In the genomic region with DNA sequence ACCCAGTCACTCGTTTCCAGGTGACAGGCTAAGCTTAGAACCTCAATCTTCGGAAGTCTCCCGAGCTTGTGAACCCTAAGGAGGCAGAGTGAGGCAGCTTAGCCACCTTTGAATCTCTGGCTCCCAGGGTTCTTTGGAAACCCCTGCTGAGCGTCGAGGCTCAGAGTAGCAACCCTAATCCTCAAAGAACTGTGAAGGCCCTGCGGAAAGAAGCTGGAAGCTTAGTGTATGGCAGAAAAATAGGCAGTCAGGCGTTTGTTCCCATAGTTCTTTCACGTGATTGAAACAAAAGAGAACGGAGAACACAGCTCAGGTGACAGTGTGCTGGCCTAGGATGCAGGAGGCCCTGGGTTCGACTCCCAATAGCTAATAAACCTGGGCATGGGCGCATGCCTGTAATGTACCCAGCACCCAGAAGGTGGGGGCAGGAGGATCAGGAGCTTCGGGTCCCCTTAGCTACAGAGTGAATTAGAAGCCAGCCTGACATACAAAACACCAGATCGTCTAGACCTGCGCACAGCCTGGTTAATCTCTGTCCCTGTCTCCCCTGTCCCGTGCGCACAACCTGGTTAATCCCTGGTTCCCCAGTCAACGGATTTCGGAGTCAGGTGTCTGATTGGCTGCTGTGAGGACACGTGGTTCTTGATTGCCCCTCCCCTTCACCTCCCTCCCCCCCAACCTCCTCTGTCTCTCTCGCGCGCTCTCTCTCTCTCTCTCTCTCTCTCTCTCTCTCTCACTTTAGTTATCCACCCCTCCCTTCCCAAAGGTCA, we compare ENCODE assay signal across 8 mouse cellular contexts. TPM values are rescaled to one million over a fixed set of nuclear protein-coding genes. Genes with fewer than 3 reads are reported as not detected.
DNase-seq lines count a peak whose midpoint lies in the region; ATAC-seq and TF ChIP-seq lines count a peak whose summit lies in the region.

No protein-coding gene starts in this region.

- peaks cover 16% of the 10 kb centered on the region for H3K4me1 ChIP-seq in heart, embryonic 12.5 days (replicated peaks)
- peaks cover 4% of the 10 kb centered on the region; the same call in 1 of the 2 replicates for H3K4me1 ChIP-seq in kidney, postnatal 0 days (replicated peaks; ENCODE audit: insufficient read depth, low read length)

- peak overlapping the region; percentile 67 for H3K4me2 ChIP-seq in heart, embryonic 12.5 days
- H3K4me2 ChIP-seq in kidney, postnatal 0 days (ENCODE audit: low read length) = peak overlapping the region; percentile 57

- peak; percentile 62 for ATAC-seq in common myeloid progenitor, adult 5-6 weeks (replicated peaks; ENCODE audit: low read depth, poor library complexity, severe bottlenecking)
- peak; percentile 77 for ATAC-seq in heart, embryonic 12.5 days (ENCODE audit: insufficient number of reproducible peaks, low FRiP score)
- ATAC-seq in kidney, postnatal 0 days (replicated peaks; ENCODE audit: low FRiP score, low read depth) = peak; percentile 62

- peak; percentile 73 to 77 for DNase-seq in right cerebral cortex, postnatal 10 days (ENCODE audit: low spot score in 2 of 2)
- DNase-seq in right cerebral cortex, postnatal 36 days (ENCODE audit: low spot score in 2 of 2) = no peak
- peak; percentile 87 for DNase-seq in kidney, postnatal 0 days (ENCODE audit: low spot score)
- peak; percentile 26 for DNase-seq in lung, postnatal 14 days
- DNase-seq in right cerebral cortex, postnatal 4 days = peak; percentile 44
- no peak for DNase-seq in urinary bladder, postnatal 10 days (ENCODE audit: low spot score)

- WGBS in heart, embryonic 12.5 days = 9% methylated on average over 22 of the region's 22 CpGs
- WGBS in kidney, postnatal 0 days = 17% methylated on average over 22 of the region's 22 CpGs

- H3K27me3 ChIP-seq in heart, embryonic 12.5 days (replicated peaks) = peaks cover 12% of the 10 kb centered on the region
- no peaks in the 10 kb centered on the region for H3K27me3 ChIP-seq in kidney, postnatal 0 days (ENCODE audit: insufficient read depth, low read length)

- peak overlapping the region; percentile 39 for H3K4me3 ChIP-seq in heart, embryonic 12.5 days
- H3K4me3 ChIP-seq in kidney, postnatal 0 days (replicated peaks; ENCODE audit: low read depth, low read length) = peak overlapping the region; percentile 26

- TF ChIP-seq CTCF in kidney, postnatal 0 days (IDR thresholded peaks at IDR 0.05; ENCODE audit: low read depth) = no peak

- peaks cover 6% of the 10 kb centered on the region; the same call in 1 of the 2 replicates for H3K36me3 ChIP-seq in heart, embryonic 12.5 days
- H3K36me3 ChIP-seq in kidney, postnatal 0 days (ENCODE audit: insufficient read depth, low read length) = 0 out of 2 replicates have a peak, but pooled peaks cover 4% of the 10 kb centered on the region

- H3K9me3 ChIP-seq in heart, embryonic 12.5 days (replicated peaks) = no peaks in the 10 kb centered on the region
- H3K9me3 ChIP-seq in kidney, postnatal 0 days (replicated peaks; ENCODE audit: low read length) = no peaks in the 10 kb centered on the region

- peak overlapping the region; percentile 39 for H3K9ac ChIP-seq in heart, embryonic 12.5 days
- H3K9ac ChIP-seq in kidney, postnatal 0 days (ENCODE audit: low read depth, low read length) = peak overlapping the region; percentile 44; the same call in 1 of the 2 replicates

- H3K27ac ChIP-seq in heart, embryonic 12.5 days (ENCODE audit: poor library complexity, severe bottlenecking) = no peak overlapping the region
- H3K27ac ChIP-seq in kidney, postnatal 0 days = no peak overlapping the region

RNA-seq across cellular contexts. Expression of a gene that starts 9.0 kb away (rescaled TPM):
- total RNA-seq in common myeloid progenitor, adult 5-6 weeks (2017) = 3.6 and 14.3 TPM in 2 replicates
- polyA plus RNA-seq in heart, embryonic 12.5 days (2016; fragmentation: Nextera tagmentation; extraction: Ambion mirVana) = 14.7 and 18.0 TPM in 2 replicates
- 19.6 and 20.2 TPM in 2 replicates for polyA plus RNA-seq in kidney, postnatal 0 days (2015; fragmentation: Nextera tagmentation; extraction: Ambion mirVana)

RNA-seq across cellular contexts. Expression of a gene that starts 9.5 kb away (rescaled TPM):
- not detected in 2 replicates for total RNA-seq in common myeloid progenitor, adult 5-6 weeks (2017)
- 0.72 and 1.3 TPM in 2 replicates for polyA plus RNA-seq in heart, embryonic 12.5 days (2016; fragmentation: Nextera tagmentation; extraction: Ambion mirVana)
- 0.97 and 0.98 TPM in 2 replicates for polyA plus RNA-seq in kidney, postnatal 0 days (2015; fragmentation: Nextera tagmentation; extraction: Ambion mirVana)

RNA-seq across cellular contexts. Expression of a gene that starts 31.0 kb away (rescaled TPM):
- total RNA-seq in common myeloid progenitor, adult 5-6 weeks (2017) = 31.2 and 72.4 TPM in 2 replicates
- polyA plus RNA-seq in heart, embryonic 12.5 days (2016; fragmentation: Nextera tagmentation; extraction: Ambion mirVana) = 41.1 and 41.7 TPM in 2 replicates
- 48.3 and 53.1 TPM in 2 replicates for polyA plus RNA-seq in kidney, postnatal 0 days (2015; fragmentation: Nextera tagmentation; extraction: Ambion mirVana)

RNA-seq across cellular contexts. Expression of a gene that starts 46.1 kb away (rescaled TPM):
- total RNA-seq in common myeloid progenitor, adult 5-6 weeks (2017) = not detected in 2 replicates
- 6.7 and 6.8 TPM in 2 replicates for polyA plus RNA-seq in heart, embryonic 12.5 days (2016; fragmentation: Nextera tagmentation; extraction: Ambion mirVana)
- polyA plus RNA-seq in kidney, postnatal 0 days (2015; fragmentation: Nextera tagmentation; extraction: Ambion mirVana) = 12.4 and 13.3 TPM in 2 replicates

Comparison
In these comparisons a context has a peak if more than half of its experiments do, and no peak if none do; other contexts are left out.
1. DNase-seq: peak in right cerebral cortex, postnatal 10 days (2 of 2), kidney, postnatal 0 days (single experiment), lung, postnatal 14 days (single experiment) and right cerebral cortex, postnatal 4 days (single experiment); none in right cerebral cortex, postnatal 36 days (0 of 2) and urinary bladder, postnatal 10 days (single experiment).
2. Peak in every context shown above with its lines, with median percentiles within 50 percentile points of each other: ATAC-seq.